Mouse (Mus musculus): ENCODE measurements around the gene Smchd1.

DNA sequence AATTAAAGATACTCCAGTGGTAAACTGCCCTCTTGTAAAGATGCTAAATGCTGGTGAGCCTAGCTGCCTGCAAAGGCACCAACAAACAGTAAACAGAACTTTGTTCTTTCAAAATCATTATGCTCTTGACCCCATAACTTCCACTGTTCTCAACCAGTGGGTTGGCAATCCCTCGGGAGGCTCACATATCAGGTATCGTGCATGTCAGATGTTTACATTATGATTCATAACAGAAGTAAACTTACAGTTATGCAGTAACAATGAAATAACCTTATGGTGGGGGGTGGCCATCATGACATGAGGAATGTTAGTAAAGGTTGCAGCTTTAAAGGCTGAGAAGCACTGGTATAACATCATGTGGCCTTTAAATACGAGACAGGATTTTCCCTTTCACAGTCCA, 119.6 kb downstream of the Smchd1 start:
- no peak for TF ChIP-seq CTCF (conservative IDR thresholded peaks at IDR 0.05; ENCODE audit: insufficient read depth, insufficient read length, low read depth, low read length)
- no peak for TF ChIP-seq POLR2A (IDR thresholded peaks at IDR 0.05; ENCODE audit: low read depth, low read length)

Data from kidney, adult 2 months (tissue).